Mouse (Mus musculus) bone marrow macrophage, adult 2 months (primary cell): ENCODE measurements around the gene Gabrb3.

Experiments used
- CTCF ChIP-seq: IDR thresholded peaks from 2 replicates; pipeline ENCODE4 v1.5.1; 2012; ENCODE audit warnings: low read depth, mild to moderate bottlenecking, low read length, moderate library complexity
- POLR2A ChIP-seq: IDR thresholded peaks from 2 replicates; pipeline ENCODE4 v1.6.1; 2012; ENCODE audit warnings: mild to moderate bottlenecking, low read depth, low read length, borderline replicate concordance

- TF ChIP-seq CTCF (no peak), POLR2A (no peak)
Measured at GRCm38 (mm10) chr7:57700370-57700769, 280.9 kb downstream of the Gabrb3 start.
